Mouse (Mus musculus): ENCODE data around the gene Psme2b. TPM values are rescaled to one million over a fixed set of nuclear protein-coding genes. Genes with fewer than 3 reads are reported as not detected.
"Not testable (repeated sequence)": the region's sequence is repeated elsewhere in the genome, so short reads cannot be mapped to it uniquely, and the experiment has no call there.

Psme2b gene
- polyA plus RNA-seq, 1 experiment from 2014 or later, result 3.6 TPM

DNA sequence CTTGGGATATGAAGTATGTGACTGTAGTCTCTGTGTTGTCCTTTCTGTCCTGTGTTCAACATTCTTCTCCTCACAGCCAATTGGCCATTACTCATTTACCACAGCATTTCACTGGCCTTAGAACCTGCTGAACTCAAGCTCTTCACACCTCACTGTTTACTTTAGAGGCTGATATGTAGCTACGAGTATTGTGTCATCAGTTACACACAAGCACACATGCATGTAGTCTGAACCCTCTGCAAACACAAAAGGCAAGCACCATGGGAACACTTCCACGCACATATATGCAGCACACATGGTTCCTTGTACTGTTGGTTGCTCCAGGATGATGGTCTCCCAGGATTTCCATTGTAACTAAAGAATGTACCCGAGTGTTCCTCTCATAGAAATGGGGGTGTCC, 10.7 kb downstream of the Psme2b start:
- 83% methylated on average over 1 of the region's 3 CpGs for WGBS
- not testable (repeated sequence) for H3K4me1 ChIP-seq (replicated peaks); ATAC-seq (ENCODE audit: low read depth); H3K27me3 ChIP-seq; H3K4me3 ChIP-seq; H3K9ac ChIP-seq; H3K9me3 ChIP-seq; H3K27ac ChIP-seq (replicated peaks); H3K4me2 ChIP-seq; H3K36me3 ChIP-seq

DNA sequence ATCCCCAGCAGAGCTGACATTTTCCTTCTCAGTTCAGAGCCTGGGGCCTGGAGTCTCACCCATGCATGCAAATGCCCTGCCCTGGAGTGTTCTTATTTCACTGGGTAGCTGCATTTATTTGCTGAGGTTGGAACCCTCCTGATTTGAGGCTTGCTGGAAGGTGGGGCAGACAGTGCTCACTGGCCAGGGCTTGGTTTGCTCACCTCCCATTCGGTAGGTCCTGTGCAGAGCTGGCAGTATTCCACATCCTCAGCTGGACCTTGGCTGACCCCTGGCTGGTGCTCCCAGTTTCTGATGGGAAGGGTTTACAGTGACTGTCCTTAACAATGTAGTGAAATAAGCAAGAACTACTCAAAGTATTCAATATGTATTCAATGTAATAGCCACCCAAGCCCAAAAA, 12.1 kb downstream of the Psme2b start:
- 75% methylated on average over 1 of the region's 1 CpGs for WGBS
- H3K9ac ChIP-seq; H3K4me1 ChIP-seq (replicated peaks); H3K27ac ChIP-seq (replicated peaks); H3K4me3 ChIP-seq; H3K4me2 ChIP-seq; H3K9me3 ChIP-seq; H3K36me3 ChIP-seq; ATAC-seq (ENCODE audit: low read depth); H3K27me3 ChIP-seq: not testable (repeated sequence)

DNA sequence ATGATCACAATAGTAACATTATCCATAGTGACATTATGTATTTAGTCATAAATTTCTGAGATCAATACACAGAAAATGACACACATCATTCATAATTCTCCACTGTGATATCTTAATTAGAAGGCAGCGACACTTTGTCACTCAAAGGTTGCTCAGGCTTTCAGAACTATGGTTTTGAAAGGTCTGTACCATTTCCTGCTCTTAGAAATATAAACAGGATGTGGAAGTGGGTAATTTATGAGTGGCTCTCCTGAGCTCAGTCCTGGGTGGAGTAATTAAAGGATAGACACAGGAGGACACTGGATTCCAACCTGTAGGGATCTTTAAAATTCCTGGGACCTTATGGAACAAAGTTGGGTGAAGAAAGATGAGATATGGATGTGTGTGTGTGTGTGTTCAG, 12.6 kb downstream of the Psme2b start:
- WGBS, result 80% methylated on average over 1 of the region's 1 CpGs
- H3K4me1 ChIP-seq (replicated peaks); H3K27me3 ChIP-seq; H3K9me3 ChIP-seq; H3K9ac ChIP-seq; H3K4me3 ChIP-seq; ATAC-seq (ENCODE audit: low read depth); H3K27ac ChIP-seq (replicated peaks); H3K36me3 ChIP-seq; H3K4me2 ChIP-seq: not testable (repeated sequence)

DNA sequence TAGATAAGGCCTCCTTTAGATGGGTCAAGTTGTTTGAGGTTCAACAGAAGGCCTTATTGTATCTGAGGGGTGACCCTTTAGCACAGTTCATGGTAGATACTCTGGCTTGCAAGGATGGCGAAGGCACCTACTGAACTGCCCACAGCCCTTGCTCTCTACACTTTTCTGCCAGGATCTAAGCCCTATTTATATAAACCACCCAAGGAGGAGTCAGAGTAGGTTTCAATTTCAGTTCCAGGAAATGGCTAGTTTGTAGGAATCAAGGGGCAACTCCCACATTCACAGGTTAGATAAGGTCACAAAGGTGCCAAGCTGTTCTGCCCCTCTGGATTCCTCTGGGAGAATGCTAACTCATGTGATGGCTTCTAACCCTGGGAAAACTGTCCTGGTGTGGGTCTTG, 17.9 kb downstream of the Psme2b start:
- not testable (repeated sequence) for H3K4me3 ChIP-seq; H3K4me2 ChIP-seq; ATAC-seq (ENCODE audit: low read depth); H3K4me1 ChIP-seq (replicated peaks); H3K27me3 ChIP-seq; H3K36me3 ChIP-seq; H3K9me3 ChIP-seq; H3K27ac ChIP-seq (replicated peaks); H3K9ac ChIP-seq
- 88% methylated on average over 1 of the region's 1 CpGs for WGBS

DNA sequence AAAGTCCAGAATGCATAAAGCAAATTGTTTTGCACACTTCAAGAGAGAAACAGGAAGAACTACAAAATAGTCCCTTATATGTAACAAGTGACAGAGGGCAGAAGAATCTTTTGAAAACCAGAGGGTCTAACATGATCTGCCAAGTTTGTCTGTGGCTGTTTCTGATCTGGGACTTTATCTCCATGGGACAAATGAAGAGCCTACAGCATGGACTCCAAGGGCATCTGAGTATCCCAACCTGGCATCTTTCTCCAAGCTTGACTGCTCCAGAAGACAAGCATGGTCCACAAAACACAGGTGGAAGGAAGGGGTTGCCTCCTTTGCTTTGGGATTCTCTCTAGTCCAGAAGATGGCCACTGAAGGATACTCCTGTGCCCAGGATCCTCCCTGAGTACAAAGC, 19.6 kb downstream of the Psme2b start:
- H3K9me3 ChIP-seq; H3K9ac ChIP-seq; H3K4me3 ChIP-seq; H3K36me3 ChIP-seq; H3K4me2 ChIP-seq; ATAC-seq (ENCODE audit: low read depth); H3K27ac ChIP-seq (replicated peaks); H3K4me1 ChIP-seq (replicated peaks); H3K27me3 ChIP-seq: not testable (repeated sequence)

DNA sequence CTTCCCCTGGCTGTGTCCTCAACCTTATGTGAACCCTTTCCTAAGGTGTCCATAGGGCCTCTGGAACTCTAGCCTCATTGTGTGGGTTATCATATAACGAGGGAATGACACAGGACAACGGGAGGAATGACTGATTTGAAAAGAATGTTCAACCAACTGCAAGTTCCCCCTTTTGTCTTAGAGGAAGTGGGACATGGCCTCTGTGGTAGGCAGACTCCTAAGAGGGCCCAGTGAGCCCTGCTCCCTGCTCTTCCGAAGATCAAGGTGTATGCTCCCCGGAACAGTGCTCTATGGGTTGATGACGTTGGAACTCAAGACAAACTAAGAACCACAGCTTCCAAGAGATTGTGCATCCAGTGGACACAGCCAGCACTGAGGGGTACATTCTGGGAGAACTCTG, 22.2 kb downstream of the Psme2b start:
- not testable (repeated sequence) for H3K27ac ChIP-seq (replicated peaks); H3K27me3 ChIP-seq; H3K4me2 ChIP-seq; H3K9me3 ChIP-seq; ATAC-seq (ENCODE audit: low read depth); H3K4me1 ChIP-seq (replicated peaks); H3K9ac ChIP-seq; H3K4me3 ChIP-seq; H3K36me3 ChIP-seq
- 85% methylated on average over 5 of the region's 5 CpGs for WGBS

DNA sequence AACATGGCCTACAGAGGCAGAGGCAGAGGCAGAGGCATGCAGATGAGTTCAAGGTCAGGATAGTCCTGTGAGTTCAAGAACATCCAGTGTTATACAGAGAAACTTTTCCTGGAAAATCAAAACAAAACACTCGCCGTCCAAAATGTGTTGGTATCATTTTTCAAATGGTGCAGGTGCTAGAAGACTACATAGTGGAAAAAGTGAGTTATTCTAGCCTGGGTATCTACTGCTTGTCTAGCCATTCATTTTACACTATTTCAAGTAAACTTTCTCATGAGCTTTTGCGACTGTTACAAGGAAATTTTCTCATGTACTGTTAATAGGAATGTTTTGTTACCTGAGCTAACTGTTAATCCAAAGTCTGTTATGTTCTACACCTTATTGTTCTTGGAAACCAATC, 27.6 kb downstream of the Psme2b start:
- H3K27me3 ChIP-seq, result no peaks in the 10 kb centered on the region
- H3K27ac ChIP-seq (replicated peaks), result no peak overlapping the region
- WGBS, result 86% methylated on average over 3 of the region's 3 CpGs
- ATAC-seq (ENCODE audit: low read depth), result no peak
- no peak overlapping the region for H3K9ac ChIP-seq
- no peak overlapping the region for H3K4me2 ChIP-seq
- no peak overlapping the region for H3K4me3 ChIP-seq
- no peaks in the 10 kb centered on the region for H3K4me1 ChIP-seq (replicated peaks)
- no peaks in the 10 kb centered on the region for H3K9me3 ChIP-seq
- H3K36me3 ChIP-seq, result no peaks in the 10 kb centered on the region

DNA sequence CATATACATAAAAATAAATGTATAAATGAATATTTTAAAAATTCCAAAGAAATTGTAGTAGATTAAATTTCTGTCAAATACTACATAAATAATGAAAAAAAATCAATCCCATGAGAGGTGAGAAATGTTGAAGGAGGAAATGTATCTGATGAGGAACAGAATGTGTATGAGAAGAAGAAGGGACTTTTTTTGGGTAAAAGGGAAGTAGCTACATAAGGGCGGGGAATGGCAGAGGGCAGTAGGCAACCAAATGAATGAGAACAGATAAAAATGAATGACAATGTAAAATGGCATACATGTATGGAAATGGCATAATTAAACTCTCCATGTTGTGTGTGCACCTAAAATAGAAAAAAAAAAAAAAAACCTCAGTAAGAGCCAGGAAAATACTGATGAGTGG, 32.4 kb downstream of the Psme2b start:
- no peak overlapping the region for H3K4me3 ChIP-seq
- H3K4me1 ChIP-seq (replicated peaks), result no peaks in the 10 kb centered on the region
- no peaks in the 10 kb centered on the region for H3K9me3 ChIP-seq
- H3K4me2 ChIP-seq, result no peak overlapping the region
- H3K27ac ChIP-seq (replicated peaks), result no peak overlapping the region
- 94% methylated on average over 1 of the region's 1 CpGs for WGBS
- no peaks in the 10 kb centered on the region for H3K36me3 ChIP-seq
- no peak overlapping the region for H3K9ac ChIP-seq
- ATAC-seq (ENCODE audit: low read depth), result no peak
- H3K27me3 ChIP-seq, result no peaks in the 10 kb centered on the region

DNA sequence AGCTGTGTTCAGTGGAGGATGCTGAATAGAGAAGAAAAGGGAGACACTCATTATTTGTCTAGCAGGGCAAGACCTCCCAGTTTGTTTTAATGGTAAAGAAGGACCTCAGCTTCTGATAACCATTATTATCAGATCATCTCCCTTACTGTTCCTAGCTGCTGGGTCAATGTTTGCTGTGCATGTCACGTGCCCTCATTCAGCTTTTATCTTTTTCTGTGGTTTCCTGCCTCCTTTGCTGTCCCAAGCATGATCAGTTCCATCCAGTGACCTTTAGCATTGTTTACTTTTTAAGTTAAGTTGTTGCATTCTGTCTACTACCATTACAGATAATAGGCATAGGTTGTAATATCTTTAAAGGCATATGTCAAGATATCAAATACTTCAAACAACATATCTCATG, 37.5 kb downstream of the Psme2b start:
- no peaks in the 10 kb centered on the region for H3K4me1 ChIP-seq (replicated peaks)
- H3K4me2 ChIP-seq, result no peak overlapping the region
- 64% methylated on average over 1 of the region's 1 CpGs for WGBS
- H3K9me3 ChIP-seq, result no peaks in the 10 kb centered on the region
- no peak for ATAC-seq (ENCODE audit: low read depth)
- no peaks in the 10 kb centered on the region for H3K27me3 ChIP-seq
- no peak overlapping the region for H3K4me3 ChIP-seq
- H3K36me3 ChIP-seq, result no peaks in the 10 kb centered on the region
- H3K9ac ChIP-seq, result no peak overlapping the region
- no peak overlapping the region for H3K27ac ChIP-seq (replicated peaks)

DNA sequence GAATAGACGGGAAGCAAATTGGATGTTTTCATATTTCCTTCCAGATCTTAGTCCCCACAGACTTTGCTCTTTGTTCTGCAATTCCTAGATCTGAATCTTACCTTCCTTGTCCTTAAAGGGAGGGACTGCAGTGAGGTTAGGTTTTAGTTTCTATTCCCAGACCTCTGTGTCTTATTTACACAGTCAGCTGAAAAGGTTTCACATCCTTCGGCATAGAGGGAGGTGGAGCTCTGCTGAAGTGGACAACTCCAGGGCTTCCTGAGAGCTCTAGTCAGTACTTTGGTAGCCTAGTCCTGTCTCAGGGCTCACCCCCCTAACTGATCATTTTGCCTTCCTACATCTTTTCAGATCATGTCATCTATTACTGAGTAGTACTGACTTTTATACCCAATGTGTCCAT, 44.0 kb downstream of the Psme2b start, which contains the start of gene Gm5431:
Gene Gm5431 (minus strand): TSS at position 194 of the 400 bp plus-strand sequence.
- Histone ChIP-seq H3K27me3 (no peaks in the 10 kb centered on the region), H3K36me3 (no peaks in the 10 kb centered on the region), H3K4me1 (replicated peaks) (no peaks in the 10 kb centered on the region), H3K4me2 (no peak within 1 kb of the TSS), H3K9ac (no peak within 1 kb of the TSS), H3K27ac (replicated peaks) (no peak within 1 kb of the TSS), H3K4me3 (no peak within 1 kb of the TSS), H3K9me3 (no peaks in the 10 kb centered on the region)
- ATAC-seq (ENCODE audit: low read depth), result no peak
- WGBS, result 73% methylated on average over 2 of the region's 2 CpGs

DNA sequence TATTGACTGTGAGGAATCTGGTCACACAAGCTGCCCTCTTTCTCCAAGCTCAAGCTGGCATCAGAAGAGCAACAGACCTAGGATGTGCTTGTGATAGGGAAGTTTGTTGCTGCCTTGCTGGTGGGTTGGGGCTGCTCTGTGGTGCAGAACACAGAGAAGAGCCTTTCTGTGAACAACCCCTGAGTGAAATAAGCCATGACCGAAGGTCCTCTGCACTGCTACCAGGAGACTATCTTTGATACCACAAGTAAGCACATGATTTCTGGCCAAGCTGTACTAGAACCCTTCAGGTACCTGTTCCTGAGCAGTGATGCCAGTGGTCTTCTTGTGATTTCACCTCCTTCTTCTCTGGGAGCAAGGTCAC, 44.4 kb downstream of the Psme2b start:
- H3K9me3 ChIP-seq; H3K9ac ChIP-seq; ATAC-seq (ENCODE audit: low read depth); H3K4me3 ChIP-seq; H3K27me3 ChIP-seq; H3K36me3 ChIP-seq; H3K27ac ChIP-seq (replicated peaks); H3K4me2 ChIP-seq; H3K4me1 ChIP-seq (replicated peaks): not testable (repeated sequence)
- WGBS, result 93% methylated on average over 1 of the region's 1 CpGs

DNA sequence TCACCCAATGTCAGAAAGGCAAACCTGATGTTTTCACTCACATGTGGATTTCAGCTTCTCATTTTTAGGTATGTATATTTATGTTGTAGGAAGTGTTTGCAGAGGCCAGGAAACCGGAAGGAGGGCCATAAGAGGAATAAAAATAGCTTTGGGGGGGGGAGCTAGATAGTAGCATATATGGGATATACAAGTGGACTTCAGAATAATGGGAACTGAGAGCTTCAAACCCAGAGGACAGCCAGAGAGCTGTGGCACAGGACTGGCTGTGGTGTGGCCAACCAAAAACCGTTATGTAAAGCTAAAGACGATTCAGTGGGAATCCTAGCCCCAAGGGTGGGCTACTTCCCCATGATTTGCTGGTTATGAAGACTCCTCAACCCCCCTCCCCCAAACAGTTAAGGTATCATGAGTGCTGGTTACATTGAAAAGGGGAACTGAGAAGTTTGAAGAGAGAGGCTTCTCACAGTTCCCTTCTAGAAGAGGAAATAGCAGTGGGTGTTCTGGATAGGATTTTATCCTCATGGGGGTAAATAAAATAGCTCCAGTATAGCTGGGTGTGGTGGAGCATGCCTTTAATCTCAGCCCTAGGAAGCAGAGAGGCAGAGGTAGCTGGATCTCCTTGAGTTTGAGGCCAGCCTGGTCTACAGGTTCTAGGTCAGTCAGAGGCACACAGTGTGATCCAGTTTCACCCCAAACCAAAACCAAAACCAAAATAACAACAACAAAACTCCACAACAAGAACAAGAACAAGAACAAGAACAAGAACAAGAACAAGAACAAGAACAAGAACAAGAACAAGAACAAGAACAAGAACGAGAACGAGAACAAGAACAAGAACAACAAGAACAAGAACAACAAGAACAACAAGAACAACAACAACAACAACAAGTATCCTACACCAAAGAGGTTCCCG, 45.1 kb downstream of the Psme2b start:
- ATAC-seq (ENCODE audit: low read depth); H3K27me3 ChIP-seq; H3K4me3 ChIP-seq; H3K27ac ChIP-seq (replicated peaks); H3K9ac ChIP-seq; H3K9me3 ChIP-seq; H3K4me1 ChIP-seq (replicated peaks); H3K36me3 ChIP-seq; H3K4me2 ChIP-seq: not testable (repeated sequence)
- 78% methylated on average over 6 of the region's 6 CpGs for WGBS

DNA sequence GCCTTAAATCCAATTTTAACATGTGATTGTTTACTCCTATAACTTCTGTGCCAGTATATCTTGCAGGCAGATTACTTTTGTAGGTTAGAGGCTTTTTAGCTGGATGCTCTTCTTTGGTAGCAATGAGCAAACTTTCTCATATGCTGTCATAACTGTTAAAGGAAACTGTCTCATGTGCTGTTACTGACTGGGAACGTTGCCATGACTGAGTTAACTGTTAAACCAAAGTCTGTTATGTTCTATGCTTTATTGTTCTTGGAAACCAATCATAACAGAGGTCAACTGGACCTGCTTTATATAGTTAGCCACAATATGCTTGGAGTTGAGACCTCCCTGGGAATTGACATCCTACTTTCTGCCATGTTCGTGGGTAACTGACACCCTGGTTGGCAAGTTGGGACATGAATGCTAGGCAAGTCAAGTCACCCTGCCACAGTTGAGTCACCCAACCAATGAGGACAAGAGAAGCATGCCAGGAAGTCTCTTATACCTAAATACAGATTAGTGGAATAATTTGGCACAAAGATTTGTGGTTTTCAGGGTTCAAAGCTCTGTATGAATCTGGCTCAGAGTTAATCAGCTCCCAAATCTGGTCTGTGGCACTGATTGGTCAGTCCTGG, 47.1 kb downstream of the Psme2b start:
- ATAC-seq (ENCODE audit: low read depth), result no peak
- Histone ChIP-seq H3K27ac (replicated peaks) (no peak overlapping the region), H3K4me1 (replicated peaks) (no peaks in the 10 kb centered on the region), H3K36me3 (no peaks in the 10 kb centered on the region), H3K4me2 (no peak overlapping the region), H3K4me3 (no peak overlapping the region), H3K9me3 (no peaks in the 10 kb centered on the region), H3K27me3 (no peaks in the 10 kb centered on the region), H3K9ac (no peak overlapping the region)
- WGBS, result 74% methylated on average over 2 of the region's 2 CpGs

All from neural tube, embryonic 13.5 days (tissue).